Comparison of ENCODE assay signal across 8 mouse cellular contexts in genomic region chr7:35554605-35555175, GRCm38 (mm10). TPM values are rescaled to one million over a fixed set of nuclear protein-coding genes. Genes with fewer than 3 reads are reported as not detected.
DNase-seq lines count a peak whose midpoint lies in the region; ATAC-seq and TF ChIP-seq lines count a peak whose summit lies in the region.

No protein-coding gene starts in this region.

- H3K4me1 ChIP-seq in lung, adult 2 months (ENCODE audit: control insufficient read depth, insufficient read depth, low read length): peaks cover 3% of the 10 kb centered on the region; the same call in 1 of the 2 replicates
- H3K4me1 ChIP-seq in kidney, embryonic 16.5 days (ENCODE audit: insufficient read depth, low read length): peaks cover 14% of the 10 kb centered on the region; the same call in 1 of the 2 replicates

- H3K36me3 ChIP-seq in kidney, embryonic 16.5 days (ENCODE audit: insufficient read depth, low read length): peaks cover 14% of the 10 kb centered on the region

- DNase-seq in lung, adult 2 months: peak; percentile 7
- DNase-seq in lung, postnatal 25 days (ENCODE audit: low spot score): no peak
- DNase-seq in cerebellum, adult 9-10 months: peak; percentile 69
- DNase-seq in liver: peak; percentile 63
- DNase-seq in testis, postnatal 10 days (ENCODE audit: low spot score): peak; percentile 64

- peak; percentile 29; the same call in 1 of the 2 replicates for ATAC-seq in frontal cortex, adult (ENCODE audit: low TSS enrichment)
- ATAC-seq in kidney, embryonic 16.5 days (ENCODE audit: low FRiP score, low TSS enrichment): peak; percentile 39
- ATAC-seq in monocyte, adult 5-6 weeks (replicated peaks; ENCODE audit: insufficient number of reproducible peaks, low FRiP score, low TSS enrichment, poor library complexity, severe bottlenecking): peak; percentile 7; the same call in 1 of the 2 replicates

- H3K4me2 ChIP-seq in kidney, embryonic 16.5 days (replicated peaks; ENCODE audit: low read depth, low read length): peak overlapping the region; percentile 94

- H3K9ac ChIP-seq in kidney, embryonic 16.5 days (replicated peaks; ENCODE audit: low read length): peak overlapping the region; percentile 85

- peak overlapping the region; percentile 82 for H3K4me3 ChIP-seq in lung, adult 2 months (replicated peaks; ENCODE audit: extremely low read depth, low read depth, low read length)
- H3K4me3 ChIP-seq in kidney, embryonic 16.5 days (ENCODE audit: low read length): peak overlapping the region; percentile 64

- TF ChIP-seq POLR2A in lung, adult 2 months (IDR thresholded peaks at IDR 0.05; ENCODE audit: borderline replicate concordance, extremely low read depth, low read depth, low read length): no peak

- H3K27ac ChIP-seq in kidney, embryonic 16.5 days (ENCODE audit: low read length): peak overlapping the region; percentile 92

- WGBS in lung, adult 2 months: 3% methylated on average over 28 of the region's 28 CpGs
- WGBS in kidney, embryonic 16.5 days: 4% methylated on average over 28 of the region's 28 CpGs

- TF ChIP-seq CTCF in lung, adult 2 months (IDR thresholded peaks at IDR 0.05; ENCODE audit: insufficient read depth, low read length): no peak

- no peaks in the 10 kb centered on the region for H3K9me3 ChIP-seq in kidney, embryonic 16.5 days (ENCODE audit: low read length)

- no peaks in the 10 kb centered on the region for H3K27me3 ChIP-seq in kidney, embryonic 16.5 days (ENCODE audit: insufficient read depth, low read length)

RNA-seq across cellular contexts. Expression of gene Nudt19, which starts 1.4 kb away (rescaled TPM):
- 20.6 and 22.3 TPM in 2 replicates for polyA plus RNA-seq in lung, adult 2 months (2012; rRNA removed)
- 76.6 and 88.9 TPM in 2 replicates for polyA plus RNA-seq in kidney, embryonic 16.5 days (2015; fragmentation: Nextera tagmentation; extraction: Ambion mirVana)
- total RNA-seq in monocyte, adult 5-6 weeks (2017): 15.7 to 30.9 TPM (median 21.0 TPM) in 3 replicates

RNA-seq across cellular contexts. Expression of gene Tdrd12, which starts 17.1 kb away (rescaled TPM):
- polyA plus RNA-seq in lung, adult 2 months (2012; rRNA removed): 0.04 and 0.06 TPM in 2 replicates
- 0.14 and 0.24 TPM in 2 replicates for polyA plus RNA-seq in kidney, embryonic 16.5 days (2015; fragmentation: Nextera tagmentation; extraction: Ambion mirVana)
- not detected in 3 replicates for total RNA-seq in monocyte, adult 5-6 weeks (2017)

RNA-seq across cellular contexts. Expression of gene Rgs9bp, which starts 30.7 kb away (rescaled TPM):
- 0.06 and 0.11 TPM in 2 replicates for polyA plus RNA-seq in lung, adult 2 months (2012; rRNA removed)
- 0.26 and 0.28 TPM in 2 replicates for polyA plus RNA-seq in kidney, embryonic 16.5 days (2015; fragmentation: Nextera tagmentation; extraction: Ambion mirVana)
- 0.10 to 0.21 TPM in 2 of 3 replicates, not detected in the other for total RNA-seq in monocyte, adult 5-6 weeks (2017)

RNA-seq across cellular contexts. Expression of gene Ankrd27, which starts 31.4 kb away (rescaled TPM):
- polyA plus RNA-seq in lung, adult 2 months (2012; rRNA removed): 23.4 and 28.7 TPM in 2 replicates
- 37.1 and 37.7 TPM in 2 replicates for polyA plus RNA-seq in kidney, embryonic 16.5 days (2015; fragmentation: Nextera tagmentation; extraction: Ambion mirVana)
- 22.5 to 37.8 TPM (median 27.3 TPM) in 3 replicates for total RNA-seq in monocyte, adult 5-6 weeks (2017)
